Mouse (Mus musculus) testis, adult 2 months (tissue): ENCODE results near the gene Iqce.

Experiments used
- CTCF ChIP-seq: fragments of 200-500 bp; IDR thresholded peaks from 2 replicates; pipeline ENCODE4 v1.5.1; 2012; ENCODE audit warnings: low read depth, mild to moderate bottlenecking, inconsistent platforms, low read length, moderate library complexity; ENCODE audit not compliant: control insufficient read depth, insufficient read depth, insufficient replicate concordance
- POLR2A ChIP-seq: fragments of 200-500 bp; IDR thresholded peaks from 2 replicates; pipeline ENCODE4 v1.6.1; 2012; ENCODE audit warnings: low read depth, mild to moderate bottlenecking, inconsistent platforms, low read length, moderate library complexity; ENCODE audit not compliant: control insufficient read depth

GRCm38 (mm10) chr5:140748425-140748824 lies 46.2 kb upstream of the Iqce start:
- no peak for TF ChIP-seq CTCF
- no peak for TF ChIP-seq POLR2A
